Mouse (Mus musculus) naive thymus-derived CD4-positive, alpha-beta T cell, adult 5 months (primary cell): Measurements from ENCODE around the gene Duox1. TPM values are rescaled to one million over a fixed set of nuclear protein-coding genes. Genes with fewer than 3 reads are reported as not detected.

Source experiments
- polyA plus RNA-seq: library from polyadenylated mRNA; unstranded; fragments of 100-300 nt; shearing (Covaris generic); gene quantifications from one replicate; pipeline ENCODE4 v1.2.1, GENCODE M21; 2017

Duox1 gene
- not detected for polyA plus RNA-seq

DNA sequence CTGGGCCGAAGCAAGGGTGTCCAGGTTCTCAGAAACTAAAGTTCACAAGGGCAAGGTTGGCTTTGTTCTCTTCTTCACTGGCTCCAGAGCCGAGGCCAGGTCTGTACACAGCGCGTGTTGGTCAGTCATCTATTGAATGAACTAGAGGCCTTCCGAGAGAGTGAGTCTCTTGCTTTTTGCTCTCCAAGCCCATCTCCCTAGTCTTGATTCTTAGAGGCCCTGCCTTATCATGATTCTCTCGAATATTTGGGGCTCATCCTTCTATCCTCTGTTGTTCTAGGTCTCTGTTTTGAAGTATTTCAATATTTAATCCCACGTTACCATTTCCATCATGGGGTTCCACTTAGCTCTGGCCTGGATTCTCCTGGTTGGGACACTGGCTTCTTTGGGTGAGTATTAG lies at the start of gene Duox1:
Gene Duox1, plus strand, starts transcription at position 301 of the 400 bp plus-strand sequence.

DNA sequence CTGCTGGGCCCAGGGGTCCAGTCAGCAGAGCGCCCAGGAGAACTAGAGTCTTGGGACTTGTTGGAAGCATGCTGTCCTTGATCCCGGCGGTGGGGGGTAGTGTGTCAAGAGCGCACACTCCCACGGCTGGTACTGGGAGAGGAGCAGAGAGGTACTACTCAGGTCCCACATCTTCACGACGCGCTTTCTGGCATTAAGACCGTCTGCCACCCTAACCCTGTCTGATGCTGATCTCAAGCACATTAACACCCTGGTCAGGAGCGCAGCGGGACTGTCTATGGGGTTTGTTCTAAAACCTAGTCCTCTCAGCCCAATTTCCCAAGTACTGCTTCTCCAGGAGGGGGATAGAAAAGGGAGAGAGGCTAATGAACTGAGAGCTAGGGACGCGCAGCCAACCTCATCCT lies 17.4 kb upstream of the Duox1 start, which contains the start of gene Duox2:
Gene Duox2, minus strand, starts transcription at position 354 of the 404 bp plus-strand sequence.

DNA sequence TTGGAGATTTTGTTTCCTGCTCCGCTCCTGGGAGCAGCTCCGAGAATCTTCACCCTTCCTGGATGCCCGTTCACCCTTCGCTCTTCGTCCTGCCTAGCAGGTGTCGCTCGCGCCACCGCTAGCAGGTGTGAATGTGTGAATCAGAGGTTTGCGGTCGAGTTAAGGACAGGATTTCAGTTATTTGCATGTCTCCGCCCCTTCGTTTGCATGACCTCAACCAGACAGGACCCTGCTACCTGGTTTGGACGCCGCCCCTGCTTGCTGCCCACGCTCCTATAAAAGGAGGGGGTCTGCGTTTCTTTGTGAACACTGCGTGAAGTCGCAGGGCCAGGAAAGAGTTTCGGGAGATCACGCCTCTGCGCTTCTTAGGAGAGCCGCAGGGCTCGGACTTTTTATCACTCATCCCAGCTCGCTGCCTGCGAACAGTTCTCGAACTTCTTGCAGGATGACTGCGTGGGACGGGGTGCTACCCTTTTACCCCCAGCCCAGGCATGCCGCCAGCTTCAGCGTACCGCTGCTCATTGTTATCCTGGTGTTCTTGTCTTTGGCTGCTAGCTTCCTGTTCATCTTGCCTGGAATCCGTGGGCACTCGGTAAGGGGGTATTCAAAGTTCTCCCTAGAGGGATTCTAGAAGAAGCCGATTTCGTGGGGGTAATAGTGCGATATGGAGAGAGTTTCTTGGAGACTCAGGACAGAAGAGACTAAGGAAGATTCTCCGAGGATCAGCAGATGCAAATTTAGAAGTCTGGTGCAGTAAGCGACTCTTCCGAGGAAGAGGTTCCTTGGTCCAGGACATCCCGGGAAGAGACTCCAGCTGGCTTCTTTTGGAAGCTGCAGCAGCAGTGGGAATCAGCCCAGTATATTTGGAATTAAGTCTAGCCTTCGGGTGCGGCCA lies 16.6 kb upstream of the Duox1 start, which contains the start of gene Duoxa2:
Gene Duoxa2, plus strand, starts transcription at position 305 of the 895 bp plus-strand sequence.

DNA sequence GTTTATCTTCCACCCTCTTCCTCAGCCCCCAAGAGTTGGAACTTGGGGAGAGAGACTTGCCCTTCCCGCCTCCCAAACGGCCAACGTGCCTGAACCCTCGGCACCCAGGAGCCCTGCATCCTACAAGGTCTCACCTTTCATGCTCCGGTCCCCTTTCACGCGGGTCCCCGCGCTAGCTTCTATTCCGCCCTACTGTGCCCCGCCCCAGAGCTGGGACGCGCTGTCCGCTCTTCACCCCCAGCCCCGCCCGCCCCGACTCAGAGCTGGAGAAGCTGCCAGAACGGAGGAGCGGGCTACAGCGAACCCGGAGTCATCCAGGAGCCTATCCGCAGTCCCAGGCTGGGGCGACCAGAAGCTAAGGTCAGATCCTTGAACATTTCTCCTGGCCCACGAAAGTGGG lies 1.9 kb upstream of the Duox1 start, which contains the start of gene Duoxa1:
Gene Duoxa1, minus strand, starts transcription at position 195 of the 400 bp plus-strand sequence.

DNA sequence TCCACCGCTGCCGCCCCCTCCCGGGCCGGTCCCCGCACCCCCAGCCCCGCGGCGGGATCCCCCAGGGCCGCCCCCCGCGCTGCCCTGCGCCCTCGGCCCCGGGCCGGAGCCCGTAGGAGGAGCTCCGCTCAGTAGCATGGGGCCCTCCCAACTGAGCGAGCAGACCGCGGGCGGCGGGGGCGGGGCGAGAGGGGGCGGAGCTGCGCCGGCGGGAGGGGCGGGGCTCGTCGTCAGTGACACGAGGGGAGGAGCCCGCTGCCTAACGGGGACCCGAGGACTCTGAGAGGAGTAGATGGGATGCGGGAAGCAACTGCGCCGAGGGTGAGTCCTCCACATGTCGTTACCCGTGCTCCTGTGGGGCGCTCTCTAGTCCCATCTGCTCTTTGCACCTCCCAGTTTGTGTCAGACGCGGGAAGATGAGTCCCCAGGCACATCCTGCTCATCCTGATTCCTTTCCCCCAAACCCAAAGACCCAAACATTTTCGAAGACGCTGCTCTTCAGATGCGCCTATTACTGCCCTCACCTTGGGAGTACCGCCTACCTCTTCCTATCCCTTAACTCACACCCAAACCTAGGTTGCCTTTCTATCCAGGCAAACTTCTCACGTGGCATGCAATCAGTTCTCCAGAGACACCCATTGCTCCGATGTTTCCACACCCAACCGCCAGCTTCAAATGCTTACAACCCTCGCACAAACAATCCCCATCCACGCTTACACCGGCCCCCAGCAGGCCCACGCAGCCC lies 53.7 kb downstream of the Duox1 start, which contains the start of gene Shf:
Gene Shf, minus strand, starts transcription at position 168 of the 745 bp plus-strand sequence.

Other genes with a start within 250 kb of the Duox1 start
- gene Spg11, start 197.3 kb upstream of the Duox1 start, polyA plus RNA-seq, result 15.3 TPM
- gene B2m, start 168.0 kb upstream of the Duox1 start, polyA plus RNA-seq, result 5,735 TPM
- gene Trim69, start 155.0 kb upstream of the Duox1 start, polyA plus RNA-seq, result 0.20 TPM
- gene Patl2, start 129.5 kb upstream of the Duox1 start, polyA plus RNA-seq, result 0.61 TPM
- gene Terb2, start 129.4 kb upstream of the Duox1 start, polyA plus RNA-seq, result not detected
- gene Sord, start 80.9 kb upstream of the Duox1 start, polyA plus RNA-seq, result 3.7 TPM
- not detected for gene Duox2, start 17.2 kb upstream of the Duox1 start, polyA plus RNA-seq
- gene Duoxa2, start 16.8 kb upstream of the Duox1 start, polyA plus RNA-seq, result not detected
- not detected for gene Duoxa1, start 1.9 kb upstream of the Duox1 start, polyA plus RNA-seq
- gene Shf, start 53.5 kb downstream of the Duox1 start, polyA plus RNA-seq, result 6.5 TPM
- 259 TPM for gene Slc28a2, start 110.8 kb downstream of the Duox1 start, polyA plus RNA-seq
- gene Gm14085, start 169.3 kb downstream of the Duox1 start, polyA plus RNA-seq, result 214 TPM